17 mouse cellular contexts compared by ENCODE assay signal in the genomic region with DNA sequence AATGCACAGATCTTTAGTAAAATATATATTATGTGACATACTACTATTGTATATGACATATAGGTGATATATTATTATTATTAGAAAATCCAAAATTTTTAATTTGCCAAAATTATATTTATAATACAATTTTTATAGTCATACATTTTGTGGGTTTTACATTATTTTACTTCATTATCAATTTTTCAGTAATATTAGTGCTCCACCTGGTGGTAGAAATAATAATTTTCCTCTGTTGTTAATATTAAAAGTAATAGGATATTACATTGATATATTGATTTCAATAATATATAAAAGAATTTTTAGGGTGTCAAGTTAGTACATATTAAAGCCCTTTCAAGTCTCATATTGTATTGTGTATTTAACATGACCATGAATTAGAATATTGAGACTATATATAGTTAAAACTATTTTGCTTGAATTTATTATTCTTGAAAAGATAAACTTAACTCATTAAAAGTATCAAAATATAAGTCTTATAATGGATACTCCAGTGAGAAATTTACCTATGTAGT.
DNase-seq lines count a peak whose midpoint lies in the region; ATAC-seq lines count a peak whose summit lies in the region.
"Had no signal": no experiment of that assay in that cellular context is flagged by ENCODE, and none has a peak within 500 bp of the region (broad histone marks: within the 10 kb centered on the region; RNA-seq: fewer than 3 reads in every experiment).

No protein-coding gene starts in this region.

- H3K4me3 ChIP-seq in hindbrain, embryonic 11.5 days (ENCODE audit: low read depth, low read length), result no peak overlapping the region
- H3K4me3 ChIP-seq in hindbrain, embryonic 13.5 days, result no peak overlapping the region
- H3K4me3 ChIP-seq in midbrain, embryonic 11.5 days (ENCODE audit: low read depth, low read length), result no peak overlapping the region
- H3K4me3 ChIP-seq in midbrain, embryonic 15.5 days, result no peak overlapping the region
- H3K4me3 ChIP-seq in embryonic facial prominence, embryonic 14.5 days (ENCODE audit: low read depth, low read length), result no peak overlapping the region
- H3K4me3 ChIP-seq: intestine, embryonic 15.5 days; limb, embryonic 13.5 days had no signal

- no peaks in the 10 kb centered on the region for H3K9me3 ChIP-seq in hindbrain, embryonic 11.5 days (ENCODE audit: control insufficient read depth, low read length)
- H3K9me3 ChIP-seq in hindbrain, embryonic 13.5 days, result no peaks in the 10 kb centered on the region
- H3K9me3 ChIP-seq in midbrain, embryonic 11.5 days (ENCODE audit: control insufficient read depth, low read length), result no peaks in the 10 kb centered on the region
- no peaks in the 10 kb centered on the region for H3K9me3 ChIP-seq in midbrain, embryonic 15.5 days
- H3K9me3 ChIP-seq in embryonic facial prominence, embryonic 14.5 days (ENCODE audit: control insufficient read depth, low read length), result no peaks in the 10 kb centered on the region
- H3K9me3 ChIP-seq: intestine, embryonic 15.5 days; limb, embryonic 13.5 days had no signal

- H3K9ac ChIP-seq in hindbrain, embryonic 11.5 days (ENCODE audit: low read depth, low read length), result no peak overlapping the region
- H3K9ac ChIP-seq in hindbrain, embryonic 13.5 days, result no peak overlapping the region
- no peak overlapping the region for H3K9ac ChIP-seq in midbrain, embryonic 11.5 days (ENCODE audit: low read length)
- H3K9ac ChIP-seq in midbrain, embryonic 15.5 days, result no peak overlapping the region
- H3K9ac ChIP-seq in embryonic facial prominence, embryonic 14.5 days (ENCODE audit: low read depth, low read length), result no peak overlapping the region
- H3K9ac ChIP-seq: intestine, embryonic 15.5 days; limb, embryonic 13.5 days had no signal

- peak; percentile 34 for DNase-seq in embryo, embryonic 10.5 days (ENCODE audit: low spot score)
- no peak for DNase-seq in embryo, embryonic 10 days (ENCODE audit: low spot score)
- peak; percentile 20 for DNase-seq in hindbrain, embryonic 11.5 days (ENCODE audit: low spot score)
- peak; percentile 85 for DNase-seq in midbrain, embryonic 11.5 days (ENCODE audit: low spot score, missing footprints)
- peak; percentile 4 for DNase-seq in embryonic facial prominence, embryonic 14.5 days (ENCODE audit: low spot score)
- no peak for DNase-seq in spleen, postnatal 10 days (ENCODE audit: low spot score in 2 of 2)
- DNase-seq: cerebellum, adult 11 months; cerebellum, postnatal 36 days; heart, adult 18-20 months; kidney, postnatal 25 days; lung, adult 18-20 months; right cerebral cortex, postnatal 4 days had no signal

- ATAC-seq in hindbrain, embryonic 11.5 days (ENCODE audit: low FRiP score), result no peak
- no peak for ATAC-seq in hindbrain, embryonic 13.5 days (ENCODE audit: low FRiP score)
- ATAC-seq in midbrain, embryonic 11.5 days (ENCODE audit: low FRiP score), result 0 out of 2 replicates have a peak, but pooled peaks have one; percentile 33
- no peak for ATAC-seq in midbrain, embryonic 15.5 days (replicated peaks)
- ATAC-seq in embryonic facial prominence, embryonic 14.5 days (ENCODE audit: low read depth), result no peak
- ATAC-seq: activated CD4-positive, CD25-positive, alpha-beta regulatory T cell, adult 4 months; intestine, embryonic 15.5 days had no signal

- no peak overlapping the region for H3K27ac ChIP-seq in hindbrain, embryonic 11.5 days (ENCODE audit: low read depth, low read length)
- H3K27ac ChIP-seq in hindbrain, embryonic 13.5 days, result no peak overlapping the region
- no peak overlapping the region for H3K27ac ChIP-seq in midbrain, embryonic 11.5 days (ENCODE audit: low read depth, low read length)
- H3K27ac ChIP-seq in midbrain, embryonic 15.5 days, result no peak overlapping the region
- no peak overlapping the region for H3K27ac ChIP-seq in embryonic facial prominence, embryonic 14.5 days (replicated peaks; ENCODE audit: low read depth, low read length)
- H3K27ac ChIP-seq: intestine, embryonic 15.5 days; limb, embryonic 13.5 days had no signal

- no peaks in the 10 kb centered on the region for H3K27me3 ChIP-seq in hindbrain, embryonic 11.5 days (ENCODE audit: control insufficient read depth, insufficient read depth, low read length)
- H3K27me3 ChIP-seq in hindbrain, embryonic 13.5 days, result no peaks in the 10 kb centered on the region
- H3K27me3 ChIP-seq in midbrain, embryonic 11.5 days (ENCODE audit: control insufficient read depth, insufficient read depth, low read length), result no peaks in the 10 kb centered on the region
- H3K27me3 ChIP-seq in midbrain, embryonic 15.5 days (replicated peaks), result no peaks in the 10 kb centered on the region
- H3K27me3 ChIP-seq in embryonic facial prominence, embryonic 14.5 days (replicated peaks; ENCODE audit: control insufficient read depth, insufficient read depth, low read length), result no peaks in the 10 kb centered on the region
- H3K27me3 ChIP-seq: intestine, embryonic 15.5 days; limb, embryonic 13.5 days had no signal

- no peak overlapping the region for H3K4me2 ChIP-seq in hindbrain, embryonic 11.5 days (replicated peaks; ENCODE audit: low read depth, low read length)
- H3K4me2 ChIP-seq in hindbrain, embryonic 13.5 days, result no peak overlapping the region
- no peak overlapping the region for H3K4me2 ChIP-seq in midbrain, embryonic 11.5 days
- H3K4me2 ChIP-seq in midbrain, embryonic 15.5 days, result no peak overlapping the region
- H3K4me2 ChIP-seq in embryonic facial prominence, embryonic 14.5 days (ENCODE audit: low read depth, low read length), result no peak overlapping the region
- H3K4me2 ChIP-seq: intestine, embryonic 15.5 days; limb, embryonic 13.5 days had no signal

- no peaks in the 10 kb centered on the region for H3K4me1 ChIP-seq in hindbrain, embryonic 11.5 days (replicated peaks; ENCODE audit: control insufficient read depth, insufficient read depth, low read length)
- H3K4me1 ChIP-seq in hindbrain, embryonic 13.5 days (replicated peaks), result no peaks in the 10 kb centered on the region
- H3K4me1 ChIP-seq in midbrain, embryonic 11.5 days (ENCODE audit: control insufficient read depth, insufficient read depth, low read length), result no peaks in the 10 kb centered on the region
- no peaks in the 10 kb centered on the region for H3K4me1 ChIP-seq in midbrain, embryonic 15.5 days
- H3K4me1 ChIP-seq in embryonic facial prominence, embryonic 14.5 days (ENCODE audit: control insufficient read depth, insufficient read depth, low read length), result no peaks in the 10 kb centered on the region
- H3K4me1 ChIP-seq: intestine, embryonic 15.5 days; limb, embryonic 13.5 days had no signal

- H3K36me3 ChIP-seq in hindbrain, embryonic 11.5 days (ENCODE audit: control insufficient read depth, insufficient read depth, low read length), result no peaks in the 10 kb centered on the region
- H3K36me3 ChIP-seq in hindbrain, embryonic 13.5 days, result no peaks in the 10 kb centered on the region
- no peaks in the 10 kb centered on the region for H3K36me3 ChIP-seq in midbrain, embryonic 11.5 days (ENCODE audit: control insufficient read depth, insufficient read depth, low read length)
- H3K36me3 ChIP-seq in midbrain, embryonic 15.5 days (replicated peaks), result no peaks in the 10 kb centered on the region
- H3K36me3 ChIP-seq in embryonic facial prominence, embryonic 14.5 days (ENCODE audit: control insufficient read depth, insufficient read depth, low read length), result no peaks in the 10 kb centered on the region
- H3K36me3 ChIP-seq: intestine, embryonic 15.5 days; limb, embryonic 13.5 days had no signal

Comparison
In these comparisons a context has a peak if more than half of its experiments do, and no peak if none do; other contexts are left out.
1. DNase-seq: peak in embryo, embryonic 10.5 days (single experiment), hindbrain, embryonic 11.5 days (single experiment), midbrain, embryonic 11.5 days (single experiment) and embryonic facial prominence, embryonic 14.5 days (single experiment); none in embryo, embryonic 10 days (single experiment) and spleen, postnatal 10 days (0 of 2).